Mouse (Mus musculus) liver, adult 2 months (tissue): Measurements from ENCODE around the gene Gm20388. TPM values are rescaled to one million over a fixed set of nuclear protein-coding genes. Genes with fewer than 3 reads are reported as not detected.

Experiments
- DNase-seq: peaks from one replicate; pipeline ENCODE4 v3.0.0-alpha.2; 2011; ENCODE audit warnings: low read depth, low spot score; ENCODE audit errors: extremely low read depth
- H3K27ac ChIP-seq: fragments of 200-500 bp; replicated peaks from 2 replicates; pipeline ENCODE4 v1.5.1; 2012; ENCODE audit warnings: low read depth, mild to moderate bottlenecking, control low read depth, inconsistent platforms, low read length; ENCODE audit not compliant: insufficient read depth
- H3K27me3 ChIP-seq: fragments of 200-500 bp; 2 replicates; pipeline ENCODE4 v1.6.1; 2012; ENCODE audit warnings: mild to moderate bottlenecking, moderate library complexity, low read length, inconsistent platforms; ENCODE audit not compliant: control insufficient read depth, insufficient read depth
- H3K36me3 ChIP-seq: fragments of 200-500 bp; 2 replicates; pipeline ENCODE4 v1.6.1; 2012; ENCODE audit warnings: low read length, inconsistent platforms; ENCODE audit not compliant: control insufficient read depth, insufficient read depth
- H3K4me1 ChIP-seq: fragments of 200-500 bp; 2 replicates; pipeline ENCODE4 v1.6.1; 2011; ENCODE audit warnings: low read length; ENCODE audit not compliant: control insufficient read depth, insufficient read depth
- H3K4me3 ChIP-seq: fragments of 200-500 bp; 2 replicates; pipeline ENCODE4 v1.5.1; 2011; ENCODE audit warnings: low read depth, mild to moderate bottlenecking, control low read depth, low read length, moderate library complexity; ENCODE audit not compliant: insufficient read depth
- H3K79me2 ChIP-seq: fragments of 200-500 bp; 2 replicates; pipeline ENCODE4 v1.6.1; 2012; ENCODE audit warnings: inconsistent platforms, mild to moderate bottlenecking, low read length, moderate library complexity; ENCODE audit not compliant: control insufficient read depth, insufficient read depth
- H3K9ac ChIP-seq: fragments of 200-500 bp; 2 replicates; pipeline ENCODE4 v1.6.1; 2012; ENCODE audit warnings: low read depth, mild to moderate bottlenecking, control low read depth, inconsistent platforms, low read length
- CTCF ChIP-seq: fragments of 200-500 bp; IDR thresholded peaks from 2 replicates; pipeline ENCODE4 v1.5.1; 2011; ENCODE audit warnings: low read depth, low read length, control low read depth
- POLR2A ChIP-seq: fragments of 200-500 bp; IDR thresholded peaks from 2 replicates; pipeline ENCODE4 v1.6.1; 2011; ENCODE audit warnings: low read length, control low read depth; ENCODE audit not compliant: insufficient read depth; ENCODE audit errors: extremely low read depth
- WGBS: fragments of 180-500 bp; shearing (Covaris S2); methylation state at CpG from one replicate; pipeline ENCODE4 v1.1.7; 2018; 5-methylcytosine and 5-hydroxymethylcytosine counted together
- polyA plus RNA-seq: library from polyadenylated mRNA; depleted of rRNA; stranded (reverse); fragments of >200 nt; gene quantifications from 2 replicates; pipeline ENCODE4 v1.2.3, GENCODE M21; 2012
- total RNA-seq: library from RNA; depleted of rRNA; stranded (reverse); fragments of >200 nt; gene quantifications from 2 replicates; pipeline ENCODE4 v1.2.3, GENCODE M21; 2014

Gene Gm20388
- total and polyA plus RNA-seq, 2 experiments, result 6.4 to 19.9 TPM

DNA sequence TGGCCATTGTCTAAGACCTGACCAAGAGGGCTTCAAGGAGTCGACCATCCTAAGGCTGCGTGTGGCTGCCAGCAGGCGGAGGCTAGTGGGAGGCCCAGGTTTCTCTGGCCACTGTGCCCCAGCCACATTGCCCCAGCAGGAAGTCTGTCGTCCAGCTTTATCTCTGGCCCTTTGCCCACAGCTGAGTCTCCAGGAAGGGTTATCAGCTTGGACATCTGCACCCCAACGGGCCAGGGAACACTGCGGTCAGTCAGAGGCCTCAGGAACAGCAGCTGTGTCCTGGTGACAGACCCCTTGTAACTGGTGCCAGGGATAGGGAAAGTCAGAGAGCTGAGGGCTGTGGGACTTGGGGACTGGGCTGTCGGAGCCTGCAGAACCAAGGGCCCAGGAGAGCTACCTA lies 459.3 kb downstream of the Gm20388 start:
- no peaks in the 10 kb centered on the region for H3K27me3 ChIP-seq
- TF ChIP-seq CTCF (no peak), POLR2A (no peak)
- H3K27ac ChIP-seq, result peak overlapping the region; percentile 32; the same call in 1 of the 2 replicates
- peak; percentile 75 for DNase-seq
- WGBS, result 41% methylated on average over 7 of the region's 7 CpGs
- no peak overlapping the region for H3K4me3 ChIP-seq
- no peaks in the 10 kb centered on the region for H3K36me3 ChIP-seq
- no peak overlapping the region for H3K9ac ChIP-seq
- H3K4me1 ChIP-seq, result peaks cover 26% of the 10 kb centered on the region
- no peaks in the 10 kb centered on the region; the same call in 1 of the 2 replicates for H3K79me2 ChIP-seq

DNA sequence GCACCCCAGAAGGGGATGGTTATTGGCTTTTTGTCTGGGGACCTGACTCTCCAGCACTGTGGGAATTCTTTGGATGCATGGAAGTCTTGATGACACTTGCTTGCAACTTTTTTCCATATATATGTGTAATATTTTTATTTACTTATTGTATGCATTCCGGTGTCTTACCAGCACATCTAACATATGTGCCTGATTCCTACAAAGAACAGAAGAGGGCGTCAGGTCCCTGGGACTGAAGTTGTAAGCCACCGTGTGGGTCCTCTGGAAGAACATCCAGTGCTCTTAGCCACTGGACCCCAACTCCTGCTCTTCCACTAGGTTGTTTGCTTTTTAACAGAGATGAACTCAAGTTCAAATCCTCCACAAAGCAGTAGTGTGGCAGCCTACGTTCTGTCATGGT lies 459.8 kb downstream of the Gm20388 start:
- Histone ChIP-seq H3K9ac (no peak overlapping the region), H3K4me1 (peaks cover 24% of the 10 kb centered on the region), H3K79me2 (no peaks in the 10 kb centered on the region; the same call in 1 of the 2 replicates), H3K27ac (no peak overlapping the region), H3K27me3 (no peaks in the 10 kb centered on the region), H3K36me3 (no peaks in the 10 kb centered on the region), H3K4me3 (no peak overlapping the region)
- TF ChIP-seq CTCF (no peak), POLR2A (no peak)
- no peak for DNase-seq
- 87% methylated on average over 4 of the region's 4 CpGs for WGBS

DNA sequence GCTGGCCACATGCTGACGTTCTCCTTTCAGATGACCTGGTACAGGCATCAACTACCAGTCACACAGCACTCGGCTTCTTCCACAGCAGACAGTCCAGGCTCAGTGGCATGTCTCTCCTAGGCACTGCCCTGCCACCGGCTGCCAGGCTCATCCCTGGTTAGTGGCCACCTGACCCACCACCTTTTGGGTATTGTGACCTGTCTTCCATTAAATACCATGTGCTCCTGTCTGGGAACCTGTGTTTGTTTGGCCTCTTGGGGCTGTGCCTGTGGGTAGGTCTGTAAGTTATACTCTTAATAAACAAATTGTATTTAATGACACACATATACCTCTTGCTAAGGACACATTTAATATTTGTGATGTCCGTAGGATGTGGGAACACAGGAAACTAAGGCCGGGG lies 460.5 kb downstream of the Gm20388 start:
- no peak for DNase-seq
- no peak overlapping the region for H3K27ac ChIP-seq
- H3K9ac ChIP-seq, result no peak overlapping the region

DNA sequence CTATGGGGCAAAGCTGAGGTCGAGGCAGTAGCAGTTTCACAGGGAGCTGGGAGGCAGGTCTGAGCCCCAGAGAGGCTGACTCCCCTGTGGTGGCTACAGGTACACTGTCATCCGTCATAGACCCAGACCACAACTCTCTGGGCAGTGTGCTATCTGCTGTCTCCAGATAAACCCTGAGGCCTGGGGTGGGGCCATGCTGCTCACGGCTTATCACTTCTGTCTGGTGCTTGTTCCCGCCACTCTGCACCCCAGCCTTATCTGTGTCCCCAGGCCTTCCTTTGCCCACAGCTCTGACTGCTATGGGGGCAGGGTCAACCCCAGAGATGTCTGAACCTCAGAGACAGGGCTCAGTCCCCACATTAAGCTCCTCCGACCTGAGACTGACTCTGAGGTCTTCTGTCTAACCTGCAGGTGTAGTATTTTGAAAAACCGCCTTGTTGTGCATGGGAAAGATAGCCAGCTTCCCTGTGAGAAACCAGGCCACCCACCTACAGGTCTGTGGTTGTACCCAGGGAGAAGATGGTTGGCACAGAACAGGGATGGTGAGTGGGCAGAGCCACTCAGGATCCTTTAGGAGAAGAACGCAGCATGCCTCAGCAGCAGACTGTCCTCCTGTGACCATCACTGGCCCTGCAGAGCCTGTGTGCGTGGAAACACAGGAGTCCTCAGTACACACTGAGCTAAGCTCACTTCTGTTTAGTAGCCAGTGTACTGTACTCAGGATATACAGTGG lies 461.2 kb downstream of the Gm20388 start:
- Histone ChIP-seq H3K4me3 (no peak overlapping the region), H3K27ac (no peak overlapping the region), H3K27me3 (no peaks in the 10 kb centered on the region), H3K36me3 (no peaks in the 10 kb centered on the region), H3K4me1 (peaks cover 19% of the 10 kb centered on the region), H3K9ac (no peak overlapping the region), H3K79me2 (no peaks in the 10 kb centered on the region; the same call in 1 of the 2 replicates)
- no peak for DNase-seq
- TF ChIP-seq POLR2A, result no peak
- 83% methylated on average over 8 of the region's 8 CpGs for WGBS

More for the DNA sequence above, 460.5 kb downstream of the Gm20388 start:
- Histone ChIP-seq H3K79me2 (no peaks in the 10 kb centered on the region; the same call in 1 of the 2 replicates), H3K36me3 (no peaks in the 10 kb centered on the region), H3K4me1 (peaks cover 24% of the 10 kb centered on the region), H3K27me3 (no peaks in the 10 kb centered on the region), H3K4me3 (no peak overlapping the region)
- TF ChIP-seq POLR2A, result no peak
- TF ChIP-seq CTCF, result no peak
- 76% methylated on average over 5 of the region's 5 CpGs for WGBS

DNA sequence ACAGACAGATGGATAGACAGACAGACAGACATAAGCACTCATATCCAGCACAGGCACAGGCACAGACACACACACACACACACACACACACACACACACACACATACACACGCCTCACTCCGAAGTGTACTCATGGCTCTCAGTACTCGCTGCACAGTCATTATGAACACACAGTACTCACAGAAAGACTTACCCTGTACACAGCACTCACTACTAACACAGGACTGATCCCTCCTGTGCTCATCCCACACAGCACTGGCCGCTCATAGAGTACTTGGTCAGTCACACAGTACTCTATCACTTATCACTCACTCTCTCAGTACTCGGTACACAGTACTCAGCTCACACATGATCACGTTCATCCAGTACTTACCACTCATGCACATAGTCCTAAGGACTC lies 462.0 kb downstream of the Gm20388 start:
- Histone ChIP-seq H3K9ac (no peak overlapping the region), H3K4me1 (peaks cover 19% of the 10 kb centered on the region), H3K36me3 (no peaks in the 10 kb centered on the region), H3K27ac (no peak overlapping the region), H3K4me3 (no peak overlapping the region), H3K27me3 (no peaks in the 10 kb centered on the region), H3K79me2 (no peaks in the 10 kb centered on the region; the same call in 1 of the 2 replicates)
- TF ChIP-seq POLR2A (no peak), CTCF (no peak)
- 92% methylated on average over 6 of the region's 6 CpGs for WGBS
- no peak for DNase-seq

DNA sequence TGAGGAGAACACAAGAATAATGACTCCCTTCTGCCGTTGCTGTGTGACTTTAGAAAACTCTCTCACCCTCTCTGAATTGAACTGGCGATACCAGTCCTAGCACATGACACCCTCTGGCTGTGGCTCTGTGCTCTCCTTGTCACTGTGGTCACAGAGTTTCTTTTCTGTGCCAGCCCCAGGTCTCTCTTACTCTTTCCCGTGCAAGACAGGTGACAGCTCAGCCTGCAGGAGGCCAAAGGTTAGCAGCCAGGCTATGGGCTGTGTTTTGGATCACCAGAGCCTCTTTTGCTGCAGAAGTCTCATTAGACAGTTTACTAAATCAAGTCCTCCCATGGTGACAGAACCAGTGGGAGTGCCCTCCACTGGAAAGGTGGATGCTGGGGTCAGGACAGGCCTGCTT lies 463.0 kb downstream of the Gm20388 start:
- no peaks in the 10 kb centered on the region for H3K36me3 ChIP-seq
- H3K4me3 ChIP-seq, result no peak overlapping the region
- H3K9ac ChIP-seq, result no peak overlapping the region
- peak; percentile 80 for DNase-seq
- H3K79me2 ChIP-seq, result no peaks in the 10 kb centered on the region; the same call in 1 of the 2 replicates
- 43% methylated on average over 3 of the region's 3 CpGs for WGBS
- TF ChIP-seq POLR2A (no peak), CTCF (no peak)
- no peak overlapping the region for H3K27ac ChIP-seq
- peaks cover 18% of the 10 kb centered on the region for H3K4me1 ChIP-seq
- H3K27me3 ChIP-seq, result no peaks in the 10 kb centered on the region
